Mouse (Mus musculus) heart, embryonic 10.5 days (tissue): ENCODE data around the gene Agbl4. TPM values are rescaled to one million over a fixed set of nuclear protein-coding genes. Genes with fewer than 3 reads are reported as not detected.

Source experiments
- DNase-seq: peaks from one replicate; pipeline ENCODE4 v3.0.0-alpha.2; 2017; ENCODE audit warnings: low spot score
- H3K27ac ChIP-seq: fragments of 300-500 bp; sonication (generic); 2 replicates; pipeline ENCODE4 v1.5.1; 2016; ENCODE audit warnings: mild to moderate bottlenecking
- H3K27me3 ChIP-seq: fragments of 300-500 bp; sonication (generic); 2 replicates; pipeline ENCODE4 v1.6.1; 2016; ENCODE audit warnings: mild to moderate bottlenecking; ENCODE audit not compliant: poor library complexity, insufficient read depth, severe bottlenecking
- H3K36me3 ChIP-seq: fragments of 300-500 bp; sonication (generic); 2 replicates; pipeline ENCODE4 v1.6.1; 2016; ENCODE audit warnings: mild to moderate bottlenecking, moderate library complexity
- H3K4me1 ChIP-seq: fragments of 300-500 bp; sonication (generic); 2 replicates; pipeline ENCODE4 v1.6.1; 2016; ENCODE audit warnings: mild to moderate bottlenecking
- H3K4me3 ChIP-seq: fragments of 300-500 bp; sonication (generic); 2 replicates; pipeline ENCODE4 v1.5.1; 2016; ENCODE audit warnings: mild to moderate bottlenecking, moderate library complexity
- H3K9me3 ChIP-seq: fragments of 300-500 bp; sonication (generic); 2 replicates; pipeline ENCODE4 v1.6.1; 2016; ENCODE audit warnings: mild to moderate bottlenecking, moderate library complexity
- WGBS: fragments of 180-500 bp; shearing (Covaris S2); methylation state at CpG from one replicate; pipeline ENCODE4 v1.1.7; 2016; 5-methylcytosine and 5-hydroxymethylcytosine counted together
- polyA plus RNA-seq: library from polyadenylated mRNA; unstranded; fragments of >200 nt; fragmentation: Nextera tagmentation; extraction: Ambion mirVana; gene quantifications from 2 replicates; pipeline ENCODE4 v1.2.1, GENCODE M21; 2016

Gene Agbl4
- polyA plus RNA-seq, 1 experiment from 2014 or later, result 0.23 TPM

- Histone ChIP-seq H3K9me3 (no peaks in the 10 kb centered on the region), H3K36me3 (no peaks in the 10 kb centered on the region), H3K4me1 (no peaks in the 10 kb centered on the region), H3K4me3 (no peak overlapping the region), H3K27me3 (no peaks in the 10 kb centered on the region), H3K27ac (no peak overlapping the region)
- DNase-seq, result no peak
- WGBS, result 78% methylated on average over 2 of the region's 2 CpGs
Observed at GRCm38 (mm10) chr4:110662940-110663339, 265.5 kb downstream of the Agbl4 start.

GRCm38 (mm10) chr4:110674121-110674520, 276.7 kb downstream of the Agbl4 start:
- no peak overlapping the region for H3K27ac ChIP-seq
- WGBS, result 86% methylated on average over 1 of the region's 1 CpGs
- H3K36me3 ChIP-seq, result no peaks in the 10 kb centered on the region
- DNase-seq, result no peak
- no peaks in the 10 kb centered on the region for H3K4me1 ChIP-seq
- H3K27me3 ChIP-seq, result no peaks in the 10 kb centered on the region
- no peaks in the 10 kb centered on the region for H3K9me3 ChIP-seq
- H3K4me3 ChIP-seq, result no peak overlapping the region

DNA sequence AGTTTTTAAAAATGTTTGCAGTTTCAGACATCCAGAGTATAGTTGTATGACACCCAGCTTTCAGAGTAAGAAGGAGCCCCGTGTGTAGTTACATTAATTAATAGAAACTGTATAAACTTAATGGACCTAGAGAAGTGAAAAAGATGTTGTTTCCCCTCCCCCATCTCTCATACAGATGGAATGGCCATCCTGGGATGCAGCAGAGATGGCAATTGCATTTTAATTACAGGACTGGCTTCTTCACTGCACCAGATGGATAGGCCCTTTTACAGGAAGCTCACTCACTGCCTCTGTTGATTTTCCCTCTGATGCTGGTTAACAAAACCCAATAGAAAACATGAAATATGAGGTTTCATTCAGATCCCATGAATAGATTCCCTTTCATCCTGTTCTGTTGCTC, 337.7 kb downstream of the Agbl4 start:
- H3K4me3 ChIP-seq, result no peak overlapping the region
- H3K36me3 ChIP-seq, result no peaks in the 10 kb centered on the region
- no peak for DNase-seq
- no peaks in the 10 kb centered on the region for H3K9me3 ChIP-seq
- no peaks in the 10 kb centered on the region for H3K4me1 ChIP-seq
- 75% methylated on average over 1 of the region's 1 CpGs for WGBS
- no peak overlapping the region for H3K27ac ChIP-seq
- no peaks in the 10 kb centered on the region for H3K27me3 ChIP-seq

DNA sequence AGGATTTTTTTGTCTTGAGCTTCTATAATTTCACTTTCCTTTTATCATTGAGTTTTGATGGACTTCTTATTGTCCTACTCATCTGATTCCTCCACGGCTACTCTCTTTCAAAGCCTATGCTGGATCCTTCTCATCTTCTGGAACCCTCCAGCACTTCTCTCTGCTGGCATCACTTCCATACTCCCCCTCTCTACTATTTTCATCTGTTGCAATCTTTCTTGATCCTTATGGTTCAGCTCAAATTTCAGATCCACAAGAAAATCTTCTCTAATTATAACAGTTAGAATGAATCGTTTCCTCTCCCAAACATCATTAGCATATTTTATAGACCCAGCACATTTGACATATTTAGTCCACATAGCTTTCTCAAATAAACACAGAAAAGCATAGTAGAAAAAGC, 360.5 kb downstream of the Agbl4 start:
- 80% methylated on average over 2 of the region's 2 CpGs for WGBS

GRCm38 (mm10) chr4:110788596-110788995, 391.1 kb downstream of the Agbl4 start:
- Histone ChIP-seq H3K27me3 (no peaks in the 10 kb centered on the region), H3K9me3 (no peaks in the 10 kb centered on the region), H3K36me3 (no peaks in the 10 kb centered on the region), H3K4me1 (no peaks in the 10 kb centered on the region), H3K27ac (no peak overlapping the region), H3K4me3 (no peak overlapping the region)
- 72% methylated on average over 4 of the region's 4 CpGs for WGBS
- no peak for DNase-seq

More for the DNA sequence above, 360.5 kb downstream of the Agbl4 start:
- Histone ChIP-seq H3K4me1 (no peaks in the 10 kb centered on the region), H3K36me3 (no peaks in the 10 kb centered on the region), H3K27me3 (no peaks in the 10 kb centered on the region), H3K4me3 (no peak overlapping the region), H3K9me3 (no peaks in the 10 kb centered on the region), H3K27ac (no peak overlapping the region)
- DNase-seq, result no peak

GRCm38 (mm10) chr4:110799902-110800301, 402.4 kb downstream of the Agbl4 start:
- Histone ChIP-seq H3K4me1 (no peaks in the 10 kb centered on the region), H3K27ac (no peak overlapping the region), H3K4me3 (no peak overlapping the region), H3K9me3 (no peaks in the 10 kb centered on the region), H3K36me3 (no peaks in the 10 kb centered on the region), H3K27me3 (no peaks in the 10 kb centered on the region)
- no peak for DNase-seq
- WGBS, result 84% methylated on average over 4 of the region's 4 CpGs

GRCm38 (mm10) chr4:110810947-110811346, 413.5 kb downstream of the Agbl4 start:
- Histone ChIP-seq H3K27ac (no peak overlapping the region), H3K4me1 (no peaks in the 10 kb centered on the region), H3K4me3 (no peak overlapping the region), H3K36me3 (no peaks in the 10 kb centered on the region), H3K9me3 (no peaks in the 10 kb centered on the region), H3K27me3 (no peaks in the 10 kb centered on the region)
- WGBS, result 64% methylated on average over 1 of the region's 1 CpGs
- no peak for DNase-seq

- Histone ChIP-seq H3K27me3 (no peaks in the 10 kb centered on the region), H3K9me3 (no peaks in the 10 kb centered on the region), H3K4me3 (no peak overlapping the region), H3K27ac (no peak overlapping the region), H3K36me3 (no peaks in the 10 kb centered on the region), H3K4me1 (no peaks in the 10 kb centered on the region)
- DNase-seq, result no peak
- WGBS, result 84% methylated on average over 1 of the region's 1 CpGs
Observed at GRCm38 (mm10) chr4:110832776-110833175, 435.3 kb downstream of the Agbl4 start.

DNA sequence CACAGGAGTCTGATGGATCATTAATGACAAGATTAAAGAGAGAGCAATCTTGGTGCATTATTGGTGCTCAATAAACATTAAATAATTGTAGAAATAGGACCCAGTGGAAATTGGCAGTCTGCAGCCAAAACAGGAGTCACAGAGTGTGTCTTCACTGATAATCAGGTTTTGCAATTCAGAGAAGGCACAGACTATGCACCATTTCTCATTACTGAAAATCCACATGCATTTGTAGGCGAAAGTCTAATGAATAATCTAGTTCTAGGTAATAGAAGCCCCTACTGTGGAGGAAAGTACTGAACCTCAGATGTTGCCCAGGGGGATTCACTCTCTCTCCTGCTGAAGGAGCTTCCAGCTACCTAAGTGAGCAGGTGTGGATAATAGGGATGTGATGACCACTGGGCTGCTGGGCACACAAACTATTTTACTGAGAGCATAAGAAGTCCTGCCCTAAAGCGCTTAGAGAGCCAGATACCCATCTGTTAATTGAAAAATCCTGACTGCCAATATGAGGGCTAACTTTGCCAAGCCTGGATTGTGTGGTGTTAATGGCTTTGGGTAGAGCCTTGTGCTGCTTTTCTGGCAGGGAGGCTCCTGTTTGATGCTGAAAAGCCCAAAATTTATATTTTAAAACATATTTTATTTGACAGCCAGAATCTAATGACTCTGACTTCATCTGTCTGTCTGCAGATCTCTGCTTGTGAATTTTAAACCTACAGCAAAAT, 482.4 kb downstream of the Agbl4 start:
- Histone ChIP-seq H3K27me3 (no peaks in the 10 kb centered on the region), H3K36me3 (no peaks in the 10 kb centered on the region), H3K4me1 (no peaks in the 10 kb centered on the region), H3K27ac (no peak overlapping the region), H3K9me3 (no peaks in the 10 kb centered on the region), H3K4me3 (no peak overlapping the region)
- 72% methylated on average over 2 of the region's 2 CpGs for WGBS
- no peak for DNase-seq

GRCm38 (mm10) chr4:110916061-110916460, 518.6 kb downstream of the Agbl4 start:
- no peaks in the 10 kb centered on the region for H3K27me3 ChIP-seq
- no peak overlapping the region for H3K4me3 ChIP-seq
- DNase-seq, result no peak
- no peak overlapping the region for H3K27ac ChIP-seq
- no peaks in the 10 kb centered on the region for H3K36me3 ChIP-seq
- H3K4me1 ChIP-seq, result no peaks in the 10 kb centered on the region
- no peaks in the 10 kb centered on the region for H3K9me3 ChIP-seq

- DNase-seq, result no peak
- Histone ChIP-seq H3K27me3 (no peaks in the 10 kb centered on the region), H3K27ac (no peak overlapping the region), H3K36me3 (no peaks in the 10 kb centered on the region), H3K4me1 (no peaks in the 10 kb centered on the region), H3K4me3 (no peak overlapping the region), H3K9me3 (no peaks in the 10 kb centered on the region)
- 55% methylated on average over 4 of the region's 4 CpGs for WGBS
Observed at GRCm38 (mm10) chr4:110916565-110916964, 519.1 kb downstream of the Agbl4 start.

- Histone ChIP-seq H3K4me3 (no peak overlapping the region), H3K27me3 (no peaks in the 10 kb centered on the region), H3K27ac (no peak overlapping the region), H3K4me1 (no peaks in the 10 kb centered on the region), H3K36me3 (no peaks in the 10 kb centered on the region), H3K9me3 (no peaks in the 10 kb centered on the region)
- DNase-seq, result no peak
- 81% methylated on average over 3 of the region's 3 CpGs for WGBS
Observed at GRCm38 (mm10) chr4:110921013-110921412, 523.6 kb downstream of the Agbl4 start.

DNA sequence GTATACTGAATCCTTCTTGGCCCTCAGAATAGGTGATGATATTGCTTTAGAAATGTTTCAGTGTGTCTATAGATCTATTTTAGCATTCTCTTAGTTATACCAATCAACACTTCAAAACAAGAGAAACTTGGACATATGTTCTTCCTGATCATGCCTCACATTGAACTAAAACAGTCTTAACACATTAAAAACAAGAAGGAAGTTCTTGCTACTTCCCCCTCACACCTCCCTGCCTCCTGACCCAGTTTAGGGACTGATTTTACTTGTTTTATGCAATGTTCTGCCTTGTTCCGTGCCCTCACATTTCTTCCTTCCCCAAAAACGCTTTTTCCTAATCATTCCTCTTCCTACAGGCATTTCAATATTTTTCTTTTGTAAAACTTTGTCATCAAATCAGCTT, 604.2 kb downstream of the Agbl4 start:
- H3K27ac ChIP-seq, result no peak overlapping the region
- no peaks in the 10 kb centered on the region for H3K4me1 ChIP-seq
- 82% methylated on average over 2 of the region's 2 CpGs for WGBS
- H3K4me3 ChIP-seq, result no peak overlapping the region
- H3K27me3 ChIP-seq, result no peaks in the 10 kb centered on the region
- no peak for DNase-seq
- no peaks in the 10 kb centered on the region for H3K36me3 ChIP-seq
- H3K9me3 ChIP-seq, result no peaks in the 10 kb centered on the region
